Mouse (Mus musculus) thymus, adult 2 months (tissue): Measurements from ENCODE around the gene Trim28.
A peak's percentile ranks its signal among the peaks of the same experiment; 100 is the strongest.

Experiments
- CTCF ChIP-seq: fragments of 200-500 bp; IDR thresholded peaks from 2 replicates; pipeline ENCODE4 v1.5.1; 2012; ENCODE audit warnings: mild to moderate bottlenecking, control low read depth, low read length, moderate library complexity, borderline replicate concordance; ENCODE audit not compliant: control insufficient read depth, poor library complexity, insufficient read depth; ENCODE audit errors: extremely low read depth
- POLR2A ChIP-seq: fragments of 200-500 bp; IDR thresholded peaks from 2 replicates; pipeline ENCODE4 v1.6.1; 2012; ENCODE audit warnings: mild to moderate bottlenecking, low read length, control low read depth, moderate library complexity; ENCODE audit not compliant: control insufficient read depth, poor library complexity, insufficient read depth; ENCODE audit errors: extremely low read depth

- TF ChIP-seq POLR2A (0 out of 2 replicates have a peak, but pooled peaks have one; percentile 33), CTCF (no peak; the same call in 1 of the 2 replicates)
These were observed 33.2 kb upstream of the Trim28 start, which contains the start of gene Zfp324 for GRCm38 (mm10) chr7:12965678-12966091.
